Mouse (Mus musculus): ENCODE measurements around the gene Vmn2r97.
"Not testable (repeated sequence)": the region's sequence is repeated elsewhere in the genome, so short reads cannot be mapped to it uniquely, and the experiment has no call there.

Vmn2r97 gene

GRCm38 (mm10) chr17:18914000-18914399 is at the start of gene Vmn2r97:
Gene Vmn2r97 (plus strand): TSS chr17:18914300.
- not testable (repeated sequence) for DNase-seq

- DNase-seq = not testable (repeated sequence)
These were observed 31.7 kb upstream of the Vmn2r97 start for GRCm38 (mm10) chr17:18882436-18882835.

GRCm38 (mm10) chr17:18889745-18890329 is 24.3 kb upstream of the Vmn2r97 start:
- DNase-seq = no peak

GRCm38 (mm10) chr17:18957800-18958199 is 43.7 kb downstream of the Vmn2r97 start:
- DNase-seq = not testable (repeated sequence)

GRCm38 (mm10) chr17:18968371-18969275 is 54.5 kb downstream of the Vmn2r97 start:
- DNase-seq = no peak

Data from cerebellum, adult 9-10 months (tissue).